Mouse (Mus musculus) thymus, postnatal 25 days (tissue): ENCODE results near the gene 5031439G07Rik.
"Not testable (repeated sequence)": the region's sequence is repeated elsewhere in the genome, so short reads cannot be mapped to it uniquely, and the experiment has no call there.

Source experiments
- DNase-seq: peaks from one replicate; pipeline ENCODE4 v3.0.0; 2022

The 5031439G07Rik gene

DNA sequence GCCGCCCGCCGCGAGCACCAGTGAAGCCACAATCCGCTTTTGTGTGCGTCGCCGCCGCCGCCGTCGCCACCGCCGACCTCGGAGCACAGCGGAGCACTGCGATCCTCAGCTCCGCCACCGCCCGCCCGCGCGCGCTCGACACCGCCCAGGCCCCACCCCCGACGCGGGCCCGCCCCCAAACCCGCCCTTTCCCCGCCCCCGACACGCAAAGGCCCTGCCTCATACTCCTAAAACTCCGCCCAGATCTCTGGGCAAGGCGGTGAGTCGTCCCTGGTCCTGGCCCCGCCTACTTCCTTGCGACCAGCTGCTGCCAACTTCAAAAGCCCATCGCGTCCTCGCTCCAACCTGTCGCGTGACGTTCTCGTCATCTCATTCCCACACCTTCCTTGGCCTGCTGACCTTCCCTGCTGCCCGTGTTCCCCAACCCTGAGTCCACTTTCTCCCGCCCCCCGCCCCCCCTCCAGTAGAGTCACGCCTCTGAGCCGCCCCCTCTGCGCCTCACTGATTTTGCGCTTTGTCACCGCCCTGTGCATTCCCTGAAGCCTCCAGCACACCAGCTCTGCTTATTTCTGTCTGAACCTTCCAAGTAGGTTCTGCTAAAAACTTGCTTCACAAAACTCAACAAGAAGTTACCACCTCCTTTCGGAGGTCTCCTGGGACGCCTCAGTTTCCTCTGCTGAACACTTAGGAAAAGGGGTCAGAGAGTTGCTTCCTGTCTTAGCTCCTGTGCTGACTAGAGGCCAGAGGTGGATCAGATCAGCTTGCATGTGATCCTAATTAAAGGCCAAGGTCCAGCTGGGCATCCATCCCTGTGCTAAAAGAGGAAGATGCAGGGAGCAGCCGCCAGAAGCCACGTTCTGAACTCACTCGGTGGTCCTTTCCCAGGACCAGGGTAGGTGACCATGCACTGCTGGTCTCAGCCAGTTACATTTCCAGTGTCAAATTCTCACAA is at the start of gene 5031439G07Rik:
Gene 5031439G07Rik, minus strand, starts transcription at position 678 of the 952 bp plus-strand sequence.
- DNase-seq: peak; percentile 91

DNA sequence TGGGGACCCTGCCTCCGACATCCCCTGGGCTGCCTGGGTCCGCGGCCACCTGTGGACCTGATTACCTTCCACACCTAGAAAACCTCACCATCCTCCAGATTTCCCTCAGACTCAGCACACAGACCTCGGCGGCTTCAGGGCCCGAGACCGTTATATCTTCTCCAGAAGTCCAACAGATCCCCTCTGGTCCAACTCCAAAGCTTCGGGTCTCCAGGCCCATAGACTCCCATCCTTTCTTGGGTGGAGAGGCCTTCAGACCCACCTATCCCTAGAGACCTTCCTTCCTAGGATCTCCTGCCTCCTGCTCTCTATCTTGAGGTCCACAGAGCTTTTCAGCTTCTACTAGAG is 49.0 kb upstream of the 5031439G07Rik start:
- DNase-seq: no peak

DNA sequence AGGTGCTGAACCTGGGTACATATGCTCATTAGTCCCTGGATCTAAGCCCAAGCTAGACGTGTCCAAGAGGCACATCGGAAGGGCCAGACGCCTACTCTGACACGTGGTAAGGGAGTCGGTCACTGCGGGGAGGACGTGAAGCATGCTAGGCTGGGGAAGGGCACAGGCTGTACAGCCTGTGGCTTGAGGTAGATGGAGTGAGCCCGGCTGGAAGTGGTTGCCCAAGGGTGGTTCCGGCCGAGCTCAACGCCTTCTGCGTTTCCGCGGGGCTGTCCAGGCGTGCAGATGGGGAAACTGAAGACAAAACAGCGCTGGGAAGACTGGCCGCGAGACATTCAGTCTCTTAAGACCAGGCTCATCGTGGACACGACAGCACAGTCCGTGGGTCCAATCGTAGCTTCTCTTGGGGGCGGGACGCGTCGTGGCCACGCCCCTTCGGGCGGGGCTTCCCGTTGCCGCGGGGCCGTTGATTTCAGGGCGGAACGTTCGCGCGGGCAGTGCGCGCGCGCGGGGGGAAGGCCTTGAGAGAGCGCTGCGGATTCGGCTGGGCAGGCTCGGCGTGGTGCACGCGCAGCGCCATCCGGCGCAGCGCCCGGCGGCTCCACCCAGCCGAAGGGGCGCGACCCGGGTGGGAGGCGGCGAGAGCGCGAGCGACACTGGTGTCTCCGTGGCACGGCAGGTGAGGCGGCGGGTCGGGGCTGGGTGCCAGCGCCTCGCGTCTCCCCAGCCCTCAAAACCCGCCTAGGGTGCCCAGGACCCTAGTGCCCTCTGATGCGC is 48.4 kb upstream of the 5031439G07Rik start:
- DNase-seq: peak; percentile 98

DNA sequence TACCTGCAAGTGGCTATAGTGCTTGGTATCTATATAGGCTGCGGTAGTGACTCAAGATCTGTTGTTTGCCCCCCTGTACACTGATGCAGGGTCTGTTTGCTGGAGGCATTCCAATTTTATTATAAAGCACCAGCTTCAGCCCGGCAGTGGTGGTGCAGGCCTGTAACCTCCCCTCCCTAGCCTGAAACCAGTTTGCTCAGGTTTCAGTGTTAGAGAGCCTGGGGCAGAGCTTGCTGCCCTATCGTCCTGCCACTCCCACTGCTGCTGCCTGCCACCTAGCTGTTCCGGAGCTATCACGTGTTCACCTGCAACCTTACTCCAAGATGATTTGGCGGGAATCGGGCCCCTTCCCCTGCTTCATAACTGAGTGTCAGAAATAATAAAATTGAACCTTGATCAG is 45.6 kb upstream of the 5031439G07Rik start:
- DNase-seq: not testable (repeated sequence)

DNA sequence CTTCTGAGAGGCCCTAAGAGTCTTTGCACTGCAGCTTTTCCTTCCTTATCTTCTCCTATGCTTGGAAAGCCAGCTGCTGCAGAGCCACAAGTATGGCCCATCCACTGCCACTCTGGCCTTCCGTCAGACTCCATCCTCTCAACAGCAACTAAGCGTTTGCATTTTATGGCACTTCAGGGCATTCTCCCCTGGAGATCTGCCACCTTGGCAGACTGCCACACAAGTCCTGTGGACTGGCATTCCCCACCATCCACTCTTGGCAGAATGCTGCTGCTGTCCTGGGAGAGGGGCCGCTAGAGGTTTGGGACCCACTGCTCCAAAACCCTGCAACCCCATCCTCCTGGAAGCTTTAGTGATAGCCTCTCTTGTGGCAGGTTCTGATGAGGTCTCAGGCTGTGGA is 43.5 kb upstream of the 5031439G07Rik start:
- DNase-seq: no peak

DNA sequence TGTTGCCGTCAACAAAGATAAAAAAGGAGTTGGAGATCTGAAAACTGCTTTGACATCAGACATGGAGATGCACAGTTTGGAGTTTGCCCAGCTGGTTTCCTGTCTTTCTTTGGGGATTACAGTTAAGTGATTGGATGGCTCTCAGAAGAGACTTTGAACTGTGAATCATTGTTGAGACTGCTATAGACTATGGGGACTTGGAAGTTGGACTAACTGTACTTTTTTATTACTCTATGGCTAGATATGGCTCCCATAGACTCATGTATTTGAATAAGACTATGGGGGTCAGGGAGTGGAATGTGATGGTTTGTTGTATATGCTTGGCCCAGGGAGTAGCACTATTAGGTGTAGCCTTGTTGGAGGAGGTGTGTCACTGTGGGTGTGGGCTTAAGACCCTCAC is 42.3 kb upstream of the 5031439G07Rik start:
- not testable (repeated sequence) for DNase-seq

DNA sequence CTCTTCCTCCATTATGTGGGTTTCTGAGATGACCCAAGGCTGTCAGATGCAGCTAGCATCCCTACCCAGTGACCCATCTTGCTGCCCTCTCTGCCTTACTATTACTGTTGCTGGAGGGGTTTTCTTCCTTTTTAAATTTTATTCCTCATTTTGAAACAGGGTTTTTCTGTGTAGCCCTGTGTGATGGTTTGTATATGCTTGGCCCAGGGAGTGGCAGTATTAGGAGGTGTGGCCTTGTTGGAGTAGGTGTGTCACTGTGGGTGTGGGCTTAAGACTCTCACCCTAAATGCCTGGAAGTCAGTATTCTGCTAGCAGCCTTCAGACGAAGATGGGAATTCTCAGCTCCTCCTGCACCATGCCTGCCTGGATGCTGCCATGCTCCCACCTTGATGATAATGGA is 40.3 kb upstream of the 5031439G07Rik start, which contains the start of gene Fam118a:
Gene Fam118a, plus strand, starts transcription at position 301 of the 400 bp plus-strand sequence.
- not testable (repeated sequence) for DNase-seq

DNA sequence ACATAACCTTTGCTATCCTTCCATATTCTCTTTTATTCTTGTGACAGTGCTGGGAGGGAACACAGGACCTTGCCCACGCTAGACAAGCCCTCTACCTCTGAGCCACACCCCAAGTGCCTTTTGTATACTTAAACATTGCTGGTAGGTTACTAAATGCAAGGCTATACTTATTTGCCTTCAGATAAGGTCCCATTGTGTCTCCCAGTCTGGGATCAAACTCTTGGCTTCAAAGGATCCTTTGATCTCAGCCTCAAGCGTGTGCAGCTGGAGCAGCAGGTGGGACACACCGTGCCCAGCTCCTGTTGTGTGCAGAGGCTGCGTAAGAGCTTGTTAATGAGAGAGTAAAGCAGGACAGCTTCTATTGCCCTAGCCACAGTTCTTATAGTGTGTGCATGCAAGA is 39.4 kb upstream of the 5031439G07Rik start:
- no peak for DNase-seq

DNA sequence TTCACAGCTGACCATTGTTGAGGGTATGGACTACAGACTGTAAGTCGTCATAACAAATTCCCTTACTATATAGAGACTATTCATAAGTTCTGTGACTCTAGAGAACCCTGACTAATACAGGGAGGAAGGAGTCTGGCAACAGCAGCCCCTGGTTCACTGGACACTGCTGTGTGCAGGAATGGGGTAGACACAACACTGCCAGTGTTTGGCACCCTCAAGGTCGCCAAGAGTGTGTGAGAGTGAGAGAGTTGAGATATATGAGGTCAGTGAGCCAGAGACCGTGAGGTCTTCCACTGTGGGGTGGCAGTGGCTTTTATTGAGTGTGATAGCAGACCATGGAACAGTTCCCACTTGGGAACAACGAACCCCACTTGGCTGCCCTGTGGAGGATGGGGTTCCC is 37.8 kb upstream of the 5031439G07Rik start:
- no peak for DNase-seq

DNA sequence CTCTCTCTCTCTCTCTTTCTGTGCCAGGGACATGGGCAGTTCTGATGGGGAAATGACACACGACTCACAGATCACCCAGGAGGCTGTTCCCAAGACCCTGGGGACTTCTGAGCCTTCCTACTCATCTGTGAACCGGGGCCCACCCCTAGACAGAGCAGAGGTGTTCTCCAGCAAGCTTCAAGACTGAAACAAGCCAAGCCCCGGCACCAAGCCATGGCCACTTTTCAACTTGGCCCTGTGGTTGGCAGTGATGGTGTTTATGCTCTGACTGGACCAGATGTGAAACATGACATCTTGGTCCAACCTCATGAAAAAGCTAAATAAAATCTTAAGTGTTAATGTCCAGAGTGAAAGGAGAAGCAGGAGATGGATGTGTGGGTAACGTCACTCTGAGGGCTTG is 33.9 kb upstream of the 5031439G07Rik start:
- no peak for DNase-seq

DNA sequence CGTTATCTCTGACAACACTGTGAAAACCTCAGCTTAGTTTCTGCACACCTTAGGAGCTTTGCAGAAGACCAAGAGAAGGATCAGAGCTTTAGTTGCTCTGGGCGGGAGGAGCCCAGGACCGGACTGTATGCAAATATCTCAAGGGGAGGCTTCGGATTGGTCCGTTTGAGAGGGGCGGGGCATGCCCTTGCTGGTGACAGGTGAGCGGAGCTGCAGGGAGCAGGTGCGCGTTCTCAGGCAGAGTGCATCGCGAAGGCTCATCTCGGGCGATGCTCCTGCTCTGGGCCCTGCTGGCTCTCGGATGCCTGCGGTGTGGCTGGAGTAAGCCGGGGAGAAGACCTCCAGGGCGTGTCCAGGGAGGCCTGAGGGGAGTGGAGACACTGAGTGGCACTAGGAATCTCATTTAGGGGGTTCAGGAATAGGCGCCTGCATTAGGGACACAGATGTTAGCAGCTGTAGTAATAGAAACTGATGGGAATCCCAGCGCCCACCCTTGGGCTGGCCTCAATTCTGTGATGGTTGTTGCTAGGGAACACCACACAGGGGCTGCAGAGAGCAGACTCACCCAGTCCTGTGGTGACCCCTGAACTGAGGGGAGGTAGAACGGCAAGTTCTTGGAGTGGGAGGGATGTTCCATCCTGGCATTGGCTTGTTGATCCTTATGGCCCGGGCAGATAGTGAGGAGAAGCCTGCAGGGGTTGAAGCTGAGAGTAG is 28.8 kb upstream of the 5031439G07Rik start, which contains the start of gene Upk3a:
Gene Upk3a, plus strand, starts transcription at position 191 of the 714 bp plus-strand sequence.
- DNase-seq: peak; percentile 44

DNA sequence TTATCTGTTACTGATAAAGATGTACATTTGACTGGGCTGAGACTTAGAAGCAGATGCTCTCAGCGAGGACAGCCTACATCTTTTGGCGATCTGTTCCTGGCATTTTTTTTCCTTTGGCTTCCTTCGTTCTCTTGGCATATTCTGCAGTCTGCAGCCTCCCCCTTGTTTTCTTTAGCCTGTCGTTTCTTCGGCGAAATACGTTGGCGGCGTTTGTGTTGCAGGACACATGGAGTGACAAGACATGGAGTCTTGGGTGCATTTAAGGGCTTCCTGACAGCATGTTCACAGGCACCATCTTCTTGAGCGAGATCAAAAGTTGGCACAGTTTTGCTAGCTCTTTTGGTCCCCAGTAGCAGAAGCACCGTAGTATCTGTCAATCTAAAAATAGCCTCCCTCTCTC is 27.4 kb upstream of the 5031439G07Rik start:
- no peak for DNase-seq

DNA sequence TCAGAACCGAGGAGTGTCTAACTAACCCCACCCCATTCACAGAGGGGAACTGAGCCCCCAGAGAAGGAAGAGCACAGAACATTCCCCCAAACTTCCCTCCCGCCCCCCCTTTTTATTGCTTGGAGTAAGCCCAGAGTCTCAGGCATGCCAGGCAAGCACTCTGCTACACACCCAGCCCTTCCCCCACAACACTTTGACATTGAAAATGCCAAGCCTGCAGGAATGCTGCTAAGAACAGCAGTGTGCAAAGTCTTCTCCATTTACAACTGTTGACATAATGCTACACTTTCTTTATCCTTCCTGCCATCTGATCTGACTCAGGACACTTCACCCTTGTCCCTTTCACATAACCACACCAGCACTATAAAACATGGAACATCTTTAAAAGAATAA is 24.3 kb upstream of the 5031439G07Rik start:
- DNase-seq: no peak

DNA sequence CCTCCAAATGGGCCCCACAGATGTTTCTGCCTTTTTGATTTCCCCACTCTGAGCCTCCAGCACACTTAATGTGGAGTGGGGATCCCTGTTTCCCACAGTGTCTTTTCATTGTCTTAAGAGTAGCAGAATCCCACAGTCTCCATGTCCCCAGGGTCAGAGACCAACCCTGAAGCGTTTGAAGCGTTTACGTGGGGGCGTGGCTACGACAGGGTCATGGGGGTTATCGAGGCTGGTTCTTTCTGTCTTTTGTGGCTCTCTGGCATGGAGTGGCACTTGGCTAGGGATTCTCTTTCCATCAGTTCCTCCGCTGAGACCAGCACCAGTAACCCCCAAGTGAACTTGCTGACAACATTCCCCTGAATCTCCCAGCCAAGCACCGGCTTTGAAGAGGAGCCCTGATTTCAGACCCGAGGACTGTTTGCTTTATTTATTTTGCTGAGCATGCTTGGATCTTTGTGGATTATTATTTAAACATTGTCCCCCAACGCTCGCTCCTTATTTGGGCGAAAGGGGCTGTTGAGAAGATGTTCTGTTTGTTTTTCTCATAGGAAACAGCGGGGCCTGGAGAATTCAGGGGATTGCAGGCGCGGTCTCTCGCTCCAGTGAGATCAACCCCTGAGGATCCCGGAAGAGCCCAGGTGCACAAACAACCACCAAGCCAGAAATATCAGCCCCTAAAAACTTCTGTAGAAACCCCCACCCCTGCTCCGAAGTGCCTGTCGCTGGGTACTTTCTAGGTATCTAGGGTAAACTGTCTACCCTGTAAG is 23.7 kb upstream of the 5031439G07Rik start:
- no peak for DNase-seq

DNA sequence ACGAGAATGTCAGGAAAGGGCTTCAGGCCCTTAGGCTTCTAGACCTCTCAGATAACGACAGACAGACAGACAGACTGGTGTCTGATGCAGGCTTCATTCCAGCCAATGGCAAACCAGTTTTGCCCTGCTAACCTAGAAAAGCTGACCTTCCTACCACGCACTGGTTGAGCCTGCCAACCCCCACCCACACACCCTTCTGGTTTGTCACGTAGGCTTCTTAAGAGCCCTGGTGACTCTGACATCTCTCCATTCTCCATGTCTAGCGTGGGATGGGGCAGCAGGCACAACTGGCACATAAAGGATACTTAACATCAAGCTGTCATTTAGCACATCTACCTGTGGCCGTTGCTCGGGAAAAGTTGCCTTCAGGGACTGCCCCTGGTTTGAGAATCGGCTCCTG is 21.3 kb upstream of the 5031439G07Rik start:
- DNase-seq: no peak

DNA sequence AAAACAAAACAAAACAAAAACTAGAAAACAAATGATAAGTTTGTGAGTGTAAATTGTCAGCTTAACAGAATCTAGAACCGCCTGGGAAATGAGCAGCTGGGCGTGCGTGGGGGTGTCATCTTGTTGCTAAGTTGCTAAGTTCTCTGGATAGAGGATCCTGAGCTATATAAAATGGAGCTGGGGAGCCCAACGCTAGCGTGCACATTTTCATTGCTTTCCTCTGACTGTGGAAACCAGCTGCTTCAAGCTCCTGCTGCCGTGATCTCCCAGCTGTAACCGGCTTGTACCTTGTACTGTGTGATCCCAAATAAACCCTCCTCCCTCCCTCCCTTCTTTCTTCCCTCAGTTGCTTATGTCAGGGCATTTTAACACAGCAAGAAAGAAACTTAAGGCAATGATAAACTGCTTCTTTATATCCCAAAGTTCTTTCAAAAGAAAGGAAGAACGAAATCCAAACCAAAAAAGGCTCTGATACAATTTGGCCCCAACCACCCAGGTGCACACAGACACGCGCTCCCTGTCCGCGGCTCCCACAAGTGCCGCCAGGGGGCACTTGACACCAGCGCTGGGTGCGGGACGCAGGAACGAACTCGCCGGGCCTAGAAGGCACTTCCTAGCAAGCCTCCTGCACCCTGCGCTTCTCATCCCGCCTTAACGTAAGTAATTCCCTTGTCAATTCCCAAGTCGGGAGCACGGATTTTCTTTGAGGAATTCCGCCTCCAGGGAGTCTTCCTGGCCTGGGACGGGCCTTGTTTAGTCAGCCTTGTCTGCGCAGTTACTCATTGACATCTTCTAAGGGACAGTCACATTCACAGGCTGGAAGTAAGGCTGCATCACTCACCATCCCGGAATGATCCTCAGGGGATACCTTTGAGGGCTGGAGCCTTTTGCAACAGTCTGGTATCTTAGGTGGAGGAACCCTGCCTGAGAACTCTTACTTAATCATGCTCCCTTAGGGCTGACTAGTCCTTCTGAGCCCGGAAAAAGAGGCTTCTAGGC is 12.9 kb upstream of the 5031439G07Rik start:
- peak; percentile 84 for DNase-seq

DNA sequence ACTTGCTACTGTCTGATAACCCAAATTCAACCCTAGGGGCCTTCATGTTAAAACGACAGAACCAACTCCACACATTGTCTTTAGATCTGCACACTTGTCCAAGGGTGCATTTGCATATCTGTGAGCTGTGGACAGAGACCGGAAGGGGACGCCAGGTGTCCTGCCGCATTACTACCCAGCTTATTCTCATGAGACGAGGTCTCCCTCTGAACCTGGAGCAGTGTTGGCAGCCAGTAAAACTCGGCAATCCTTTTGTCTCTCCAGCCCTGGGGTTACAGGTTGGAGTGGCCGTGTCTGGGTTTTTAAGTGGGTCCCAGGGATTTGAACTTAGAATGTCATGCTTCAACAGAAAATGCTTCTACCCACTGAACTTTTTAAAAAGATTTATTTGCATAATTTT is 11.6 kb upstream of the 5031439G07Rik start:
- no peak for DNase-seq

DNA sequence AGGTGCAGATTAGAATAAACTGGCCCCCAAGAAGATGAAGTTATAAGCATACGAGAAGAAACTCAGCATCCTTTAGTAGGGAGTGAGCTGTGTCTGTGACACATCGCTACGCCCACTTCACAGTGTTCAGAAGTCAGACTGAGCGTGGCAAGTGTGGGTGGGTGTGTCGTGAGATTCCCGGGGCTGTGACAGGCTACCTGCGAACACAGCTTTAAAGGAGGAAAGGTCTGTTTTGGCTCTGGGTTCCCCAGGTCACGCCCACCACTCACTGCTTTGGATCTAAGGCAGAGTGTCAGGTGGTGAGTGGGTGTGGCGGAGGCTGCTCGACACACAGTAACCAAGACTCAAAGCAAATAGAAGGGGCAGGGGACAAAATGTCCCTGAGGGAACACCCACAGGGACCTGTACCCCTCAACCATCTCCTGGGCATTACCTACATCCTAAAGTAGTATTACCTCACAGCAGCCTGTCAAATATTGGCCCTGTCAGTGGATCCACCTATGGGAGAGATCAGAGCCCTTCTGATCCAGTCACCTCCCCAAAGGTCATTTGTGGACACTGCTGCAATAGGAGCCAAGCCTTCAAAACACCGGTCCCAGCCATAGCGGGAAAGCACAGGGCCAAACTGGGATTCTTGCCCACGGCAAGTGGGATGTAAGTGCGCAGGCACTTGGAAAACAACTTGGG is 9.6 kb upstream of the 5031439G07Rik start:
- DNase-seq: no peak

DNA sequence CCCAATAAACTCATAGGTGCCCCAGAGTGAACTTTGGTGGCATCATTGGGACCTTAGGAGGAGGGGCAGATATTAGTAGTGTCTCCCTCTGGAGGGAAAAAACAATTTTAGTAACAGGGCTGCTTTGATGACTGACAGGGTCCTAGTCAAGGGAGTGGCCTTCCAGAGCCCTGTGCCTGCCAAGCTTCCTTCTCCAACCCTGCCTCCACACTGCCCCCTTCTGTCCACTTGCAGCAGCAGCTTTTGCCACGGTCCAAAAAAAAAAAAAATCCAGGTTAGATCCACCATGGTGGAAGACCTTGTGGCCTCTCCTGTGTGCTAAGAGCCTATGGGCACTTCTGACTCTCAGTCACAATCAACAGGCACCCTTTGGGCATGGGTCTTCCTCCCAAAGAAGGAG is 7.6 kb upstream of the 5031439G07Rik start:
- DNase-seq: peak; percentile 57

DNA sequence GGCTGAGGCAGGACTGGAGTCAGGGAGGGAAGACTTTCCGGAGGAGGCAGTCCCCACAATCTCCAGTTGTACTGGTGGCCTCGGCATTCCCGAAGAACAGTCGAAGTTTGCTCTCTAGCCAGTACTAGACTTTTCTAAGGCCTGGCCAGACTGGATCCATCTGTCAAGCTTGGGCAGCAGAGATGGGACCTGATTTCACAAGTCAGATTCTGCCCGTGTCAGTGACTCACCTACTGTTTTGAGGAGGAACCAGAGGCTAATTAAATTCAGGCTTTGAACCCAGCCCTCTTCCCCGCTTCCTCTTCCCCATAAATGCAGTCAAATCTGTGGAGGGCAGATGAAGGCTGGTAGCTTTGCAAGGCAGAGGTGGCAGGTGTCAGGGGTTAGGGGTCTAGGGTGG is 6.7 kb upstream of the 5031439G07Rik start:
- no peak for DNase-seq
